Mouse (Mus musculus): ENCODE measurements at regions not wholly inside any gene's neighbourhood (a gene's known extent, or its start where the extent isn't known, plus 50 kb on each side); places are given as distances from the start of the nearest gene placed in this dataset.

GRCm38 (mm10) chr12:27780801-27781200 is 438.4 kb upstream of the Sox11 start:
- Histone ChIP-seq H3K4me1 (ENCODE audit: control insufficient read depth, insufficient read depth, low read length) (no peaks in the 10 kb centered on the region), H3K9ac (replicated peaks; ENCODE audit: low read depth, low read length) (no peak overlapping the region), H3K9me3 (ENCODE audit: control insufficient read depth, low read length) (no peaks in the 10 kb centered on the region), H3K4me2 (ENCODE audit: low read depth, low read length) (no peak overlapping the region), H3K36me3 (ENCODE audit: control insufficient read depth, insufficient read depth, low read length) (no peaks in the 10 kb centered on the region), H3K27ac (ENCODE audit: low read depth, low read length) (no peak overlapping the region), H3K4me3 (ENCODE audit: low read depth, low read length) (no peak overlapping the region), H3K27me3 (ENCODE audit: control insufficient read depth, insufficient read depth, low read length) (no peaks in the 10 kb centered on the region)
- no peak for ATAC-seq (ENCODE audit: low read depth)
- WGBS: 88% methylated on average over 1 of the region's 1 CpGs

- Histone ChIP-seq H3K36me3 (ENCODE audit: control insufficient read depth, insufficient read depth, low read length) (no peaks in the 10 kb centered on the region), H3K4me3 (ENCODE audit: low read depth, low read length) (no peak overlapping the region), H3K9ac (replicated peaks; ENCODE audit: low read depth, low read length) (no peak overlapping the region), H3K4me2 (ENCODE audit: low read depth, low read length) (no peak overlapping the region), H3K27ac (ENCODE audit: low read depth, low read length) (no peak overlapping the region), H3K9me3 (ENCODE audit: control insufficient read depth, low read length) (no peaks in the 10 kb centered on the region), H3K27me3 (ENCODE audit: control insufficient read depth, insufficient read depth, low read length) (no peaks in the 10 kb centered on the region), H3K4me1 (ENCODE audit: control insufficient read depth, insufficient read depth, low read length) (no peaks in the 10 kb centered on the region)
- ATAC-seq (ENCODE audit: low read depth): no peak
- WGBS: 55% methylated on average over 1 of the region's 1 CpGs
Measured at GRCm38 (mm10) chr12:27765948-27766347, 423.6 kb upstream of the Sox11 start.

DNA sequence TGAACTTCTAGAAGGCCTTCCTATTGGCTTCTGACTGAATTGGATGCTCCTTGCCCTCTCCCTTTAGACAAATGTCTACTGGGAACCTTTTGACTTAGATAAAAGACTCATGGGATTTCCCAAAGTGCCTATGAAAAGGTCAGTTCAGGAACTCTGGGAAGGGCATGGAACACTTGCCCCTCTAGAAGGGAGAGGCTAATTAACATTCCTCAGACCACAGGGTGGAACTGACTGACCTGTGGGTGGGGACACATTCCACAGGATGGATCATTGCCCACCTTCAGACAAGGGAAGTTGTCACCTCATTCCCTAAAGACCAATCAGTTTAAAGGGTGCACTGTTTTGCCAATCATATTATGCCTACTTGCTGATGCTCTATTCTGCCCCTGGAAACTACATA is 416.6 kb upstream of the Sox11 start:
- Histone ChIP-seq H3K4me1 (ENCODE audit: control insufficient read depth, insufficient read depth, low read length) (no peaks in the 10 kb centered on the region), H3K36me3 (ENCODE audit: control insufficient read depth, insufficient read depth, low read length) (no peaks in the 10 kb centered on the region), H3K4me3 (ENCODE audit: low read depth, low read length) (no peak overlapping the region), H3K27ac (ENCODE audit: low read depth, low read length) (no peak overlapping the region), H3K9ac (replicated peaks; ENCODE audit: low read depth, low read length) (no peak overlapping the region), H3K9me3 (ENCODE audit: control insufficient read depth, low read length) (no peaks in the 10 kb centered on the region), H3K27me3 (ENCODE audit: control insufficient read depth, insufficient read depth, low read length) (no peaks in the 10 kb centered on the region), H3K4me2 (ENCODE audit: low read depth, low read length) (no peak overlapping the region)
- no peak for ATAC-seq (ENCODE audit: low read depth)

DNA sequence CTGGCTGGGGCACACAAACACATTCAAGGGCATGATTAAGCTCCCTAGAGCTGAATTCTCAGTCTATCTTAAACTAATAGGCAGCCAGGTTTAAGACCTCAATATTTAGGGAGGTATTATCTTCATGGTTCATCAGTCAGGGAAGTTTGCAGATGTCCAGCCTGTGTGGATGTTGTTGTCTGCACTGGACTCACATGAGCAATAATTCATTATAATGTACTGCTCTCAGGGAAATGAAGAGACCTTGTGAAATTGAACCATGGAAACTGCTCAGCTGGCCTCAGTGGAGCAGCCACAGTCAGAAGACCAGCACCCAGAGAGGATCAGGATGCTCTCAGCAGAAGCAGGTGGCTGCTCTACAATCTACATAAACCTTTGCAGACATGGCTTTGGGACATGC is 415.3 kb upstream of the Sox11 start:
- Histone ChIP-seq H3K4me3 (ENCODE audit: low read depth, low read length) (no peak overlapping the region), H3K9me3 (ENCODE audit: control insufficient read depth, low read length) (no peaks in the 10 kb centered on the region), H3K27me3 (ENCODE audit: control insufficient read depth, insufficient read depth, low read length) (no peaks in the 10 kb centered on the region), H3K4me1 (ENCODE audit: control insufficient read depth, insufficient read depth, low read length) (no peaks in the 10 kb centered on the region), H3K4me2 (ENCODE audit: low read depth, low read length) (no peak overlapping the region), H3K36me3 (ENCODE audit: control insufficient read depth, insufficient read depth, low read length) (no peaks in the 10 kb centered on the region), H3K27ac (ENCODE audit: low read depth, low read length) (no peak overlapping the region), H3K9ac (replicated peaks; ENCODE audit: low read depth, low read length) (no peak overlapping the region)
- ATAC-seq (ENCODE audit: low read depth): no peak

- Histone ChIP-seq H3K4me1 (ENCODE audit: control insufficient read depth, insufficient read depth, low read length) (no peaks in the 10 kb centered on the region), H3K27ac (ENCODE audit: low read depth, low read length) (no peak overlapping the region), H3K27me3 (ENCODE audit: control insufficient read depth, insufficient read depth, low read length) (no peaks in the 10 kb centered on the region), H3K4me3 (ENCODE audit: low read depth, low read length) (no peak overlapping the region), H3K4me2 (ENCODE audit: low read depth, low read length) (no peak overlapping the region), H3K9me3 (ENCODE audit: control insufficient read depth, low read length) (no peaks in the 10 kb centered on the region; the same call in 1 of the 2 replicates), H3K9ac (replicated peaks; ENCODE audit: low read depth, low read length) (no peak overlapping the region), H3K36me3 (ENCODE audit: control insufficient read depth, insufficient read depth, low read length) (no peaks in the 10 kb centered on the region)
- 59% methylated on average over 5 of the region's 5 CpGs for WGBS
- ATAC-seq (ENCODE audit: low read depth): 0 out of 2 replicates have a peak, but pooled peaks have one; percentile 34
Measured at GRCm38 (mm10) chr12:27724619-27725200, 382.3 kb upstream of the Sox11 start.

GRCm38 (mm10) chr12:27680459-27680858 is 338.1 kb upstream of the Sox11 start:
- Histone ChIP-seq H3K27ac (ENCODE audit: low read depth, low read length) (no peak overlapping the region), H3K27me3 (ENCODE audit: control insufficient read depth, insufficient read depth, low read length) (no peaks in the 10 kb centered on the region), H3K4me1 (ENCODE audit: control insufficient read depth, insufficient read depth, low read length) (no peaks in the 10 kb centered on the region), H3K36me3 (ENCODE audit: control insufficient read depth, insufficient read depth, low read length) (no peaks in the 10 kb centered on the region), H3K9ac (replicated peaks; ENCODE audit: low read depth, low read length) (no peak overlapping the region), H3K9me3 (ENCODE audit: control insufficient read depth, low read length) (no peaks in the 10 kb centered on the region), H3K4me2 (ENCODE audit: low read depth, low read length) (no peak overlapping the region), H3K4me3 (ENCODE audit: low read depth, low read length) (no peak overlapping the region)
- no peak for ATAC-seq (ENCODE audit: low read depth)

- H3K9me3 ChIP-seq (ENCODE audit: control insufficient read depth, low read length): no peaks in the 10 kb centered on the region
- no peak overlapping the region for H3K27ac ChIP-seq (ENCODE audit: low read depth, low read length)
- H3K9ac ChIP-seq (replicated peaks; ENCODE audit: low read depth, low read length): no peak overlapping the region
- H3K4me2 ChIP-seq (ENCODE audit: low read depth, low read length): no peak overlapping the region
- no peaks in the 10 kb centered on the region for H3K4me1 ChIP-seq (ENCODE audit: control insufficient read depth, insufficient read depth, low read length)
- no peak for ATAC-seq (ENCODE audit: low read depth)
- no peak overlapping the region for H3K4me3 ChIP-seq (ENCODE audit: low read depth, low read length)
- H3K36me3 ChIP-seq (ENCODE audit: control insufficient read depth, insufficient read depth, low read length): no peaks in the 10 kb centered on the region
- no peaks in the 10 kb centered on the region for H3K27me3 ChIP-seq (ENCODE audit: control insufficient read depth, insufficient read depth, low read length)
Measured at GRCm38 (mm10) chr12:27673404-27673803, 331.0 kb upstream of the Sox11 start.

GRCm38 (mm10) chr12:27670650-27671084 is 328.3 kb upstream of the Sox11 start:
- Histone ChIP-seq H3K4me2 (ENCODE audit: low read depth, low read length) (no peak overlapping the region), H3K27ac (ENCODE audit: low read depth, low read length) (no peak overlapping the region)
- no peak for ATAC-seq (ENCODE audit: low read depth)

DNA sequence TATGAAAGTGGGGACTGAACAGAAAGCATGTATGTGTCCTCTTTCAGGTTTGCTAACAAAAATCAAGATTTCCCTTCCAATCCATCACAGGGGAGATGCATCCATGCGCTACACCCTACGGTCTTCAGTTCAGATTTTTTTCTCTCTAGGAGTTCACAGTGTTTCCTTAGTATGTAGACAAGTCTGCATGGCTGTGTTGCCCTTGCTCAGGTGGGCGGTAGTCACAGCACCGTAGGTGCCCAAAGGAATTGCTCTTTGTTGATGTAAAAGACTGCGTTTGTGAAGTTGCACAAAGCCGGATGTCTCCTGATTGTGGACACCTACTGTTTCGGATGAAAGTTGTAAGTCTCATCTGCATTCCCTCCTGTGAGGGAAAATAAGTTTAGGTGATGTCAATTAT is 327.8 kb upstream of the Sox11 start:
- Histone ChIP-seq H3K4me3 (ENCODE audit: low read depth, low read length) (no peak overlapping the region), H3K27ac (ENCODE audit: low read depth, low read length) (no peak overlapping the region), H3K36me3 (ENCODE audit: control insufficient read depth, insufficient read depth, low read length) (no peaks in the 10 kb centered on the region), H3K4me2 (ENCODE audit: low read depth, low read length) (no peak overlapping the region), H3K9ac (replicated peaks; ENCODE audit: low read depth, low read length) (no peak overlapping the region), H3K9me3 (ENCODE audit: control insufficient read depth, low read length) (no peaks in the 10 kb centered on the region), H3K27me3 (ENCODE audit: control insufficient read depth, insufficient read depth, low read length) (no peaks in the 10 kb centered on the region), H3K4me1 (ENCODE audit: control insufficient read depth, insufficient read depth, low read length) (no peaks in the 10 kb centered on the region)
- ATAC-seq (ENCODE audit: low read depth): no peak
- WGBS: 76% methylated on average over 7 of the region's 7 CpGs

More at GRCm38 (mm10) chr12:27670650-27671084, 328.3 kb upstream of the Sox11 start:
- H3K9ac ChIP-seq (replicated peaks; ENCODE audit: low read depth, low read length): no peak overlapping the region
- no peaks in the 10 kb centered on the region for H3K27me3 ChIP-seq (ENCODE audit: control insufficient read depth, insufficient read depth, low read length)
- no peak overlapping the region for H3K4me3 ChIP-seq (ENCODE audit: low read depth, low read length)
- no peaks in the 10 kb centered on the region for H3K9me3 ChIP-seq (ENCODE audit: control insufficient read depth, low read length)
- WGBS: 52% methylated on average over 9 of the region's 9 CpGs
- H3K36me3 ChIP-seq (ENCODE audit: control insufficient read depth, insufficient read depth, low read length): no peaks in the 10 kb centered on the region
- no peaks in the 10 kb centered on the region for H3K4me1 ChIP-seq (ENCODE audit: control insufficient read depth, insufficient read depth, low read length)

DNA sequence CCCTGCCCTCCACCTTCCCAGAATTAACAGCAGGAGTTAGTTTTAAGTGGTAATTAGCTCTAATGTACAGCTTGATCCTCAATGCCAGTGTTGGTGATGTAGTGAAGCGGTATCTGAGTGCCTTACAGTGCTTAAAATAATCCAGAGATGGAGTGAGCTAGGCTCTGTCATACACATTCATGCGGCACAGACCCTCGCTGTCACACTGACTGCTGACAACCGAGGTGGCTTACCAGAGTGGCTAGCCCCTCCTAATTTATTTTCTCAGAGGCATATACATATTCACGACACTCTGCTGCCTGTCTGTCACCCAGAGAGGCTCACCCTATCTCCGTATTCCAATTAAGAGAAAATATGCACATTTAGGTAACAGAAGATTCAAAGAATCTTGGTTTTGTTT is 327.2 kb upstream of the Sox11 start:
- Histone ChIP-seq H3K27me3 (ENCODE audit: control insufficient read depth, insufficient read depth, low read length) (no peaks in the 10 kb centered on the region), H3K4me2 (ENCODE audit: low read depth, low read length) (no peak overlapping the region), H3K4me1 (ENCODE audit: control insufficient read depth, insufficient read depth, low read length) (no peaks in the 10 kb centered on the region), H3K4me3 (ENCODE audit: low read depth, low read length) (no peak overlapping the region), H3K36me3 (ENCODE audit: control insufficient read depth, insufficient read depth, low read length) (no peaks in the 10 kb centered on the region), H3K9me3 (ENCODE audit: control insufficient read depth, low read length) (no peaks in the 10 kb centered on the region), H3K27ac (ENCODE audit: low read depth, low read length) (no peak overlapping the region), H3K9ac (replicated peaks; ENCODE audit: low read depth, low read length) (no peak overlapping the region)
- 68% methylated on average over 6 of the region's 6 CpGs for WGBS
- ATAC-seq (ENCODE audit: low read depth): no peak

Measured in neural tube, embryonic 14.5 days (tissue).